Mouse (Mus musculus) CH12.LX (cell line): Measurements from ENCODE around the gene 2300002M23Rik. TPM values are rescaled to one million over a fixed set of nuclear protein-coding genes. Genes with fewer than 3 reads are reported as not detected.

ENCODE experiments used
- DNase-seq: peaks from one replicate; pipeline ENCODE4 v3.0.0-alpha.2; 2013; ENCODE audit errors: extremely low read depth
- H3K27ac ChIP-seq: 2 replicates; pipeline ENCODE4 v1.5.1; 2012; ENCODE audit warnings: low read depth, mild to moderate bottlenecking, control low read depth, moderate library complexity; ENCODE audit not compliant: insufficient read depth
- H3K27me3 ChIP-seq: replicated peaks from 2 replicates; pipeline ENCODE3; 2012; ENCODE audit warnings: inconsistent platforms
- H3K36me3 ChIP-seq, 2 experiments: replicated peaks in 1 of 2; 2 replicates each; pipeline versions ENCODE3 to v1.6.1; 2012; ENCODE audit warnings: inconsistent platforms in 1 of 2, low read length in 1 of 2, mild to moderate bottlenecking in 1 of 2, mixed read lengths in 1 of 2, moderate library complexity in 1 of 2; ENCODE audit not compliant: control insufficient read depth in 1 of 2, insufficient read depth in 1 of 2
- H3K4me1 ChIP-seq, 2 experiments: 2 replicates each; pipeline ENCODE4 v1.6.1; 2012; ENCODE audit warnings: inconsistent platforms in 1 of 2, moderate library complexity in 1 of 2; ENCODE audit not compliant: insufficient read depth in 2 of 2, control insufficient read depth in 1 of 2
- H3K4me2 ChIP-seq: 2 replicates; pipeline ENCODE4 v1.6.1; 2012; ENCODE audit warnings: low read depth, mild to moderate bottlenecking, control low read depth; ENCODE audit not compliant: poor library complexity, insufficient read depth, severe bottlenecking
- H3K4me3 ChIP-seq, 3 experiments: fragments of 150-350 bp in 1 of 3; sonication (generic) in 1 of 3; replicated peaks in 1 of 3; 2 replicates each; pipeline versions ENCODE3 to v1.5.1; 2011 to 2012; ENCODE audit warnings: low read depth in 2 of 3, low read length in 2 of 3, mild to moderate bottlenecking in 2 of 3, moderate library complexity in 2 of 3, control low read depth in 1 of 3, improper control_type of control experiment in 1 of 3, inconsistent platforms in 1 of 3, mixed read lengths in 1 of 3; ENCODE audit not compliant: poor library complexity in 1 of 3
- H3K79me2 ChIP-seq: replicated peaks from 2 replicates; pipeline ENCODE4 v1.6.1; 2012; ENCODE audit warnings: mild to moderate bottlenecking, moderate library complexity; ENCODE audit not compliant: control insufficient read depth, poor library complexity, insufficient read depth, severe bottlenecking; ENCODE audit errors: extremely low read depth
- H3K9ac ChIP-seq: 2 replicates; pipeline ENCODE4 v1.6.1; 2012; ENCODE audit warnings: low read depth, mild to moderate bottlenecking, control low read depth, moderate library complexity; ENCODE audit not compliant: insufficient read depth
- H3K9me3 ChIP-seq: replicated peaks from 2 replicates; pipeline ENCODE3; 2012; ENCODE audit warnings: low read length, inconsistent platforms, mixed read lengths
- CHD1 ChIP-seq: IDR thresholded peaks from 2 replicates; pipeline ENCODE4 v1.6.1; 2012; ENCODE audit warnings: low read depth, low read length, improper control_type of control experiment, inconsistent platforms
- CTCF ChIP-seq, 2 experiments: IDR thresholded peaks in 1 of 2; conservative IDR thresholded peaks in 1 of 2; 2 replicates each; pipeline ENCODE4 v1.5.1; 2011 to 2012; ENCODE audit warnings: low read depth in 2 of 2, low read length in 2 of 2, improper control_type of control experiment in 1 of 2, inconsistent platforms in 1 of 2, mild to moderate bottlenecking in 1 of 2, moderate library complexity in 1 of 2
- GABPA ChIP-seq: IDR thresholded peaks from 2 replicates; pipeline ENCODE4 v1.6.1; 2012; ENCODE audit warnings: low read depth, low read length, improper control_type of control experiment, inconsistent platforms; ENCODE audit not compliant: insufficient replicate concordance
- HCFC1 ChIP-seq: IDR thresholded peaks from 2 replicates; pipeline ENCODE4 v1.6.1; 2012; ENCODE audit warnings: low read depth, mild to moderate bottlenecking, inconsistent platforms, low read length, improper control_type of control experiment
- IRF4 ChIP-seq: IDR thresholded peaks from 2 replicates; pipeline ENCODE4 v1.6.1; 2014; ENCODE audit warnings: low read depth, mild to moderate bottlenecking, inconsistent platforms, low read length, improper control_type of control experiment
- JUN ChIP-seq: IDR thresholded peaks from 2 replicates; pipeline ENCODE4 v1.6.1; 2011; ENCODE audit warnings: low read depth, mild to moderate bottlenecking, low read length, improper control_type of control experiment, moderate library complexity; ENCODE audit not compliant: insufficient read depth
- MEF2A ChIP-seq: IDR thresholded peaks from 2 replicates; pipeline ENCODE4 v1.6.1; 2014; ENCODE audit warnings: low read depth, mild to moderate bottlenecking, inconsistent platforms, low read length, improper control_type of control experiment, borderline replicate concordance
- MXI1 ChIP-seq: IDR thresholded peaks from 2 replicates; pipeline ENCODE4 v1.6.1; 2011; ENCODE audit warnings: mild to moderate bottlenecking, low read depth, low read length, improper control_type of control experiment
- POLR2AphosphoS2 ChIP-seq: IDR thresholded peaks from 2 replicates; pipeline ENCODE4 v1.6.1; 2011; ENCODE audit warnings: low read depth, low read length, improper control_type of control experiment
- RAD21 ChIP-seq: IDR thresholded peaks from 2 replicates; pipeline ENCODE4 v1.6.1; 2011; ENCODE audit warnings: low read depth, mild to moderate bottlenecking, low read length, improper control_type of control experiment, moderate library complexity
- SIN3A ChIP-seq: IDR thresholded peaks from 2 replicates; pipeline ENCODE4 v1.6.1; 2012; ENCODE audit warnings: low read length, improper control_type of control experiment, inconsistent platforms
- SMC3 ChIP-seq: IDR thresholded peaks from 2 replicates; pipeline ENCODE4 v1.6.1; 2011; ENCODE audit warnings: low read depth, low read length, improper control_type of control experiment
- TBP ChIP-seq: conservative IDR thresholded peaks from 2 replicates; pipeline ENCODE4 v1.6.1; 2011; ENCODE audit warnings: low read depth, low read length, improper control_type of control experiment
- TCF12 ChIP-seq: IDR thresholded peaks from 2 replicates; pipeline ENCODE4 v1.6.1; 2014; ENCODE audit warnings: low read depth, mild to moderate bottlenecking, inconsistent platforms, low read length, improper control_type of control experiment
- ZMIZ1 ChIP-seq: IDR thresholded peaks from 2 replicates; pipeline ENCODE4 v1.6.1; 2012; ENCODE audit warnings: low read depth, mild to moderate bottlenecking, inconsistent platforms, low read length, improper control_type of control experiment
- ZNF384 ChIP-seq: IDR thresholded peaks from 2 replicates; pipeline ENCODE4 v1.6.1; 2012; ENCODE audit warnings: low read depth, low read length, improper control_type of control experiment, inconsistent platforms
- dilution Hi-C: fragments of 300-500 bp; cut with MboI; formaldehyde crosslinking; loops from 2 replicates; pipeline ENCODE4 v1.14.3; 2020; ENCODE audit warnings: low sequenced_read_pairs; ENCODE audit not compliant: extremely low pct_unique_long_range_greater_than_20kb, extremely low pct_ligation_motif_present
- in situ Hi-C: fragments of 300-500 bp; cut with MboI; formaldehyde crosslinking; loops from 3 replicates; pipeline ENCODE4 v1.14.3; 2019; ENCODE audit warnings: low sequenced_read_pairs, low pct_ligation_motif_present, low pct_unique_long_range_greater_than_20kb, mixed read lengths
- polyA plus RNA-seq: library from polyadenylated mRNA; unstranded; fragments of >175 nt; gene quantifications from 2 replicates; pipeline ENCODE4 v1.2.1, GENCODE M21; 2012; ENCODE audit warnings: low read depth; ENCODE audit not compliant: insufficient read length
- total RNA-seq, 2 experiments: library from RNA; depleted of rRNA; stranded (reverse); fragments of 300-350 nt in 1 of 2; fragments of >200 nt in 1 of 2; gene quantifications; 2 replicates each; pipeline ENCODE4 v1.2.3; 2012 to 2014

2300002M23Rik gene
- total and polyA plus RNA-seq, 3 experiments, result not detected

DNA sequence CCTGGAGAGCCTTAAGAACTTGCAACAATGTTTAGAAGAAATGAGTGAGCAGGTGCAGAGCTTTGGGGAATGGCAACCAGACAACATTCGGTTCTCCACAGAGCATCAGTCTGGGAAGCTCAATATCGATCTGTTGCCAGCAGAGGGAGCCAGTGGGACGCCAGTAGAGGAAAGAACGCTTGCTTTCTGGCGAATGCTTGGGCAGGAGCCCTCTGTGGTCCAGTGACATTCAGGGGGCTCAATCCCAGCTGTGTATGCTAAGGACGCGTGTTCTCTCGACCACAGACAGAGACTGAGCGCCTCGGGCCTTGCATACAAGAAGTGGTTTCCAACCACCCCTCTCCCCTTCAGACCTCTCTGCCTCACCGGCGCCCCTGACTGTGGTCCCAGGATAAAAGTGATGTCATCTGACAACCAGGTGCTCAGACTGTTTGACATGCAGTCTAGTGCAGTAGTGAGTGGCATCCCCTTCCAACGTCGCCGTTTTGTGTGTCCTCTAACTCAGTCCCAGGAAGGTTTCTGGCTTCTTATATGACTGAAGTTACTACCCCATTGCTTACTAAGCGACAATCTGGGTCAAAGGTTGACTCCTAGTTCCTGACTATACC is 17.2 kb downstream of the 2300002M23Rik start:
- Histone ChIP-seq H3K27ac (no peak overlapping the region), H3K9me3 (peaks cover 11% of the 10 kb centered on the region), H3K27me3 (peaks cover 12% of the 10 kb centered on the region), H3K4me1 (peaks cover 0 to 5% of the 10 kb centered on the region in 2 experiments; a peak in 2 of 4 replicates), H3K9ac (no peak overlapping the region), H3K4me2 (peak overlapping the region; percentile 85; the same call in 1 of the 2 replicates), H3K4me3 (no peak overlapping the region), H3K79me2 (no peaks in the 10 kb centered on the region), H3K36me3 (no peaks in the 10 kb centered on the region)
- in situ Hi-C loops, result no loop called here
- dilution Hi-C loops, result no loop called here
- 0 out of 2 replicates have a peak, but pooled peaks have one; percentile 28 for TF ChIP-seq MXI1
- TF ChIP-seq IRF4, result no peak
- TF ChIP-seq RAD21, result peak; percentile 63
- TF ChIP-seq CTCF (conservative IDR thresholded peaks at IDR 0.05 in 1 of 2, IDR thresholded peaks at IDR 0.05 in 1 of 2; ENCODE audit: low read depth in 2 of 2, low read length in 2 of 2), result peak; percentile 83 to 87
- TF ChIP-seq ZMIZ1, result no peak
- no peak; the same call in 1 of the 2 replicates for TF ChIP-seq JUN
- TF ChIP-seq SMC3, result peak; percentile 59
- TF ChIP-seq GABPA, result no peak
- peak; percentile 75 for DNase-seq

DNA sequence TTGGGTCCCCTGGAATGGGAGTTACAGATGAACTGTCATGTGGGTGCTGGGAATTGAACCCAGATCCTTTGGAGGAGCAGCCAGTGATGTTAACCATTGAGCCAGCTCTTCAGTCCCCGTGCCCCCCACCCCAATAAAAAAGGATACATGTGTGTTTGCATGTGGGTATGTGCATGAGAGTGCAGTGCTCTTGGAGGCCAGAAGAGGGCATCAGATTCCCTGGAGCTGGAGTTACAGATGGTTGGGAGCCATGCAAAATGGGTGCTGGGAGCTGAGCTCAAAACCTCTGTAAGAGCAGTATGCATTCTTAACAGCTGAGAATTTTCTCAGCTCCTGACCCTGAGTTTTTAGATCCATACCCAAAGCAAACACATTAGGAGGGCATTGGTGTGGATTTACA is 20.0 kb downstream of the 2300002M23Rik start:
- no peak for TF ChIP-seq TBP
- TF ChIP-seq SMC3, result no peak
- no peak for TF ChIP-seq CHD1
- TF ChIP-seq ZMIZ1, result no peak
- no peak for TF ChIP-seq HCFC1
- TF ChIP-seq ZNF384, result no peak
- TF ChIP-seq RAD21, result no peak
- TF ChIP-seq SIN3A, result no peak
- TF ChIP-seq POLR2AphosphoS2, result no peak
- TF ChIP-seq MEF2A, result no peak
- TF ChIP-seq JUN, result no peak
- TF ChIP-seq TCF12, result no peak
- dilution Hi-C loops, result no loop called here
- H3K4me2 ChIP-seq, result no peak overlapping the region
- no peak overlapping the region for H3K9ac ChIP-seq
- H3K27ac ChIP-seq, result no peak overlapping the region
- no peaks in the 10 kb centered on the region for H3K79me2 ChIP-seq
- H3K36me3 ChIP-seq, result no peaks in the 10 kb centered on the region
- DNase-seq, result no peak
- H3K9me3 ChIP-seq, result peaks cover 9% of the 10 kb centered on the region
- H3K4me3 ChIP-seq, result no peak overlapping the region
- in situ Hi-C loops, result no loop called here
- H3K27me3 ChIP-seq, result peaks cover 10% of the 10 kb centered on the region
- H3K4me1 ChIP-seq, result peaks cover 0 to 10% of the 10 kb centered on the region in 2 experiments; a peak in 2 of 4 replicates
